Mouse (Mus musculus): Measurements from ENCODE around the gene Nat9.

GRCm38 (mm10) chr11:115181913-115182638 is 5.6 kb downstream of the Nat9 start:
- peak; percentile 88 for TF ChIP-seq CTCF (IDR thresholded peaks at IDR 0.05; ENCODE audit: low read depth)
- no peak for TF ChIP-seq EP300 (IDR thresholded peaks at IDR 0.05; ENCODE audit: low read depth)
